Mouse (Mus musculus) limb, embryonic 15.5 days (tissue): ENCODE measurements around the gene Map2k7. TPM values are rescaled to one million over a fixed set of nuclear protein-coding genes. Genes with fewer than 3 reads are reported as not detected.
"Not testable (repeated sequence)": the region's sequence is repeated elsewhere in the genome, so short reads cannot be mapped to it uniquely, and the experiment has no call there.

ENCODE experiments used
- ATAC-seq: fragments of 200-750 bp; cut with Nextera tagmentation; 2 replicates; pipeline ENCODE4 v1.8.0; 2017; ENCODE audit warnings: low read depth, moderate TSS enrichment; ENCODE audit not compliant: insufficient number of reproducible peaks, low FRiP score, low TSS enrichment
- H3K27ac ChIP-seq: fragments of 300-500 bp; sonication (generic); 2 replicates; pipeline ENCODE4 v1.5.1; 2015; ENCODE audit warnings: moderate library complexity, mild to moderate bottlenecking, inconsistent platforms
- H3K27me3 ChIP-seq: fragments of 300-500 bp; sonication (generic); 2 replicates; pipeline ENCODE4 v1.6.1; 2015; ENCODE audit warnings: inconsistent platforms
- H3K36me3 ChIP-seq: fragments of 300-500 bp; sonication (generic); 2 replicates; pipeline ENCODE4 v1.6.1; 2015; ENCODE audit warnings: inconsistent platforms
- H3K4me1 ChIP-seq: fragments of 300-500 bp; sonication (generic); 2 replicates; pipeline ENCODE4 v1.6.1; 2015; ENCODE audit warnings: inconsistent platforms
- H3K4me2 ChIP-seq: fragments of 300-500 bp; sonication (generic); 2 replicates; pipeline ENCODE4 v1.6.1; 2015; ENCODE audit warnings: mild to moderate bottlenecking, inconsistent platforms
- H3K4me3 ChIP-seq: fragments of 300-500 bp; sonication (generic); 2 replicates; pipeline ENCODE4 v1.5.1; 2015; ENCODE audit warnings: mild to moderate bottlenecking, inconsistent platforms
- H3K9ac ChIP-seq: fragments of 300-500 bp; sonication (generic); 2 replicates; pipeline ENCODE4 v1.6.1; 2015; ENCODE audit warnings: inconsistent platforms
- H3K9me3 ChIP-seq: fragments of 300-500 bp; sonication (generic); 2 replicates; pipeline ENCODE4 v1.6.1; 2016; ENCODE audit warnings: inconsistent platforms
- WGBS: fragments of 180-500 bp; shearing (Covaris S2); methylation state at CpG from one replicate; pipeline ENCODE4 v1.1.7; 2015; 5-methylcytosine and 5-hydroxymethylcytosine counted together
- polyA plus RNA-seq: library from polyadenylated mRNA; unstranded; fragments of >200 nt; fragmentation: Nextera tagmentation; extraction: Ambion mirVana; gene quantifications from 2 replicates; pipeline ENCODE4 v1.2.1, GENCODE M21; 2015

Map2k7 gene
- polyA plus RNA-seq, 1 experiment from 2014 or later: 27.1 TPM

GRCm38 (mm10) chr8:4252934-4253841 lies 14.6 kb downstream of the Map2k7 start, which contains the start of gene Snapc2:
Gene Snapc2, plus strand, starts transcription at chr8:4253080.
- Histone ChIP-seq H3K27me3 (no peaks in the 10 kb centered on the region), H3K27ac (peak within 1 kb of the TSS; percentile 96), H3K4me3 (peak within 1 kb of the TSS; percentile 96), H3K9ac (peak within 1 kb of the TSS; percentile 91), H3K4me2 (peak within 1 kb of the TSS; percentile 83), H3K9me3 (no peaks in the 10 kb centered on the region), H3K36me3 (peaks cover 30% of the 10 kb centered on the region), H3K4me1 (peaks cover 49% of the 10 kb centered on the region)
- WGBS: under 1% methylated on average over 69 of the region's 69 CpGs
- peak; percentile 88 for ATAC-seq

- Histone ChIP-seq H3K9me3 (no peaks in the 10 kb centered on the region), H3K4me1 (peaks cover 48% of the 10 kb centered on the region), H3K36me3 (peaks cover 29% of the 10 kb centered on the region), H3K4me2 (peak overlapping the region; percentile 83), H3K27ac (peak overlapping the region; percentile 96; the same call in 1 of the 2 replicates), H3K9ac (0 out of 2 replicates have a peak overlapping the region, but pooled peaks have one; percentile 91), H3K27me3 (no peaks in the 10 kb centered on the region), H3K4me3 (peak overlapping the region; percentile 96)
- 61% methylated on average over 6 of the region's 6 CpGs for WGBS
- no peak for ATAC-seq
These were observed 15.5 kb downstream of the Map2k7 start for GRCm38 (mm10) chr8:4254001-4254400.

GRCm38 (mm10) chr8:4255471-4255870 lies 16.9 kb downstream of the Map2k7 start:
- Histone ChIP-seq H3K36me3 (peaks cover 36% of the 10 kb centered on the region), H3K4me1 (peaks cover 43% of the 10 kb centered on the region)
- WGBS: 86% methylated on average over 7 of the region's 7 CpGs
- H3K4me3 ChIP-seq, H3K27me3 ChIP-seq, H3K4me2 ChIP-seq, H3K9ac ChIP-seq, H3K27ac ChIP-seq, H3K9me3 ChIP-seq, ATAC-seq: not testable (repeated sequence)

- H3K36me3 ChIP-seq: peaks cover 50% of the 10 kb centered on the region
- H3K4me3 ChIP-seq: no peak overlapping the region
- H3K27ac ChIP-seq: peak overlapping the region; percentile 38; the same call in 1 of the 2 replicates
- no peaks in the 10 kb centered on the region for H3K27me3 ChIP-seq
- ATAC-seq: no peak
- H3K4me1 ChIP-seq: peaks cover 40% of the 10 kb centered on the region
- H3K9ac ChIP-seq: no peak overlapping the region
- H3K4me2 ChIP-seq: no peak overlapping the region
- no peaks in the 10 kb centered on the region for H3K9me3 ChIP-seq
- 32% methylated on average over 4 of the region's 4 CpGs for WGBS
These were observed 18.4 kb downstream of the Map2k7 start for GRCm38 (mm10) chr8:4256911-4257310.

GRCm38 (mm10) chr8:4257350-4257749 lies 18.8 kb downstream of the Map2k7 start:
- no peak overlapping the region for H3K4me3 ChIP-seq
- peaks cover 38% of the 10 kb centered on the region for H3K4me1 ChIP-seq
- no peak overlapping the region for H3K27ac ChIP-seq
- H3K36me3 ChIP-seq: peaks cover 55% of the 10 kb centered on the region
- ATAC-seq: no peak
- WGBS: 57% methylated on average over 4 of the region's 4 CpGs
- H3K9ac ChIP-seq: no peak overlapping the region
- H3K9me3 ChIP-seq: no peaks in the 10 kb centered on the region
- peak overlapping the region; percentile 90 for H3K4me2 ChIP-seq
- H3K27me3 ChIP-seq: no peaks in the 10 kb centered on the region

GRCm38 (mm10) chr8:4258233-4258632 lies 19.7 kb downstream of the Map2k7 start:
- Histone ChIP-seq H3K4me1 (peaks cover 34% of the 10 kb centered on the region), H3K36me3 (peaks cover 64% of the 10 kb centered on the region), H3K4me2 (peak overlapping the region; percentile 90), H3K27ac (peak overlapping the region; percentile 81), H3K4me3 (peak overlapping the region; percentile 78), H3K9me3 (no peaks in the 10 kb centered on the region), H3K27me3 (no peaks in the 10 kb centered on the region), H3K9ac (peak overlapping the region; percentile 68)
- 3% methylated on average over 35 of the region's 35 CpGs for WGBS
- peak; percentile 25; the same call in 1 of the 2 replicates for ATAC-seq

- Histone ChIP-seq H3K4me2 (peak overlapping the region; percentile 90), H3K9ac (peak overlapping the region; percentile 68), H3K4me1 (peaks cover 32% of the 10 kb centered on the region), H3K27ac (peak overlapping the region; percentile 81), H3K9me3 (no peaks in the 10 kb centered on the region), H3K36me3 (peaks cover 68% of the 10 kb centered on the region), H3K27me3 (no peaks in the 10 kb centered on the region), H3K4me3 (peak overlapping the region; percentile 78)
- WGBS: under 1% methylated on average over 32 of the region's 32 CpGs
- ATAC-seq: peak; percentile 50
These were observed 20.1 kb downstream of the Map2k7 start for GRCm38 (mm10) chr8:4258678-4259077.

GRCm38 (mm10) chr8:4259125-4259804 lies 20.7 kb downstream of the Map2k7 start, which contains the start of gene Ctxn1:
Gene Ctxn1, minus strand, starts transcription at chr8:4259274.
- peak; percentile 92 for ATAC-seq
- WGBS: 4% methylated on average over 33 of the region's 33 CpGs
- peak within 1 kb of the TSS; percentile 68 for H3K9ac ChIP-seq
- peak within 1 kb of the TSS; percentile 78 for H3K4me3 ChIP-seq
- peaks cover 73% of the 10 kb centered on the region for H3K36me3 ChIP-seq
- peak within 1 kb of the TSS; percentile 90 for H3K4me2 ChIP-seq
- H3K4me1 ChIP-seq: peaks cover 26% of the 10 kb centered on the region
- peak within 1 kb of the TSS; percentile 81 for H3K27ac ChIP-seq
- H3K27me3 ChIP-seq: no peaks in the 10 kb centered on the region
- H3K9me3 ChIP-seq: no peaks in the 10 kb centered on the region

GRCm38 (mm10) chr8:4259805-4260170 lies 21.2 kb downstream of the Map2k7 start:
- H3K36me3 ChIP-seq: peaks cover 73% of the 10 kb centered on the region
- peak overlapping the region; percentile 90; the same call in 1 of the 2 replicates for H3K4me2 ChIP-seq
- H3K27me3 ChIP-seq: no peaks in the 10 kb centered on the region

GRCm38 (mm10) chr8:4263105-4263791 lies 24.7 kb downstream of the Map2k7 start:
- no peak overlapping the region for H3K9ac ChIP-seq
- H3K4me2 ChIP-seq: no peak overlapping the region
- no peaks in the 10 kb centered on the region for H3K27me3 ChIP-seq
- H3K27ac ChIP-seq: no peak overlapping the region
- 89% methylated on average over 8 of the region's 8 CpGs for WGBS
- H3K4me1 ChIP-seq: peaks cover 8% of the 10 kb centered on the region
- H3K9me3 ChIP-seq: no peaks in the 10 kb centered on the region
- no peak overlapping the region for H3K4me3 ChIP-seq
- H3K36me3 ChIP-seq: peaks cover 85% of the 10 kb centered on the region
- no peak for ATAC-seq

More at GRCm38 (mm10) chr8:4259805-4260170, 21.2 kb downstream of the Map2k7 start:
- Histone ChIP-seq H3K27ac (peak overlapping the region; percentile 69), H3K4me1 (peaks cover 24% of the 10 kb centered on the region), H3K9ac (no peak overlapping the region), H3K9me3 (no peaks in the 10 kb centered on the region), H3K4me3 (no peak overlapping the region)
- no peak for ATAC-seq
- 72% methylated on average over 4 of the region's 4 CpGs for WGBS

- no peak overlapping the region for H3K4me2 ChIP-seq
- H3K4me1 ChIP-seq: no peaks in the 10 kb centered on the region
- H3K36me3 ChIP-seq: peaks cover 97% of the 10 kb centered on the region
- no peak overlapping the region for H3K27ac ChIP-seq
- no peak overlapping the region for H3K9ac ChIP-seq
- no peak overlapping the region for H3K4me3 ChIP-seq
- H3K27me3 ChIP-seq: no peaks in the 10 kb centered on the region
- no peaks in the 10 kb centered on the region for H3K9me3 ChIP-seq
- WGBS: 93% methylated on average over 15 of the region's 15 CpGs
- no peak for ATAC-seq
These were observed 26.8 kb downstream of the Map2k7 start for GRCm38 (mm10) chr8:4265160-4265914.
